Mouse (Mus musculus) liver, adult (tissue): ENCODE data around the gene Fxyd6.

Experiments
- GATA4 ChIP-seq: IDR thresholded peaks from 2 replicates; pipeline ENCODE4 v1.6.1; 2014; ENCODE audit warnings: mild to moderate bottlenecking, low read length; ENCODE audit not compliant: insufficient replicate concordance

Fxyd6 gene

GRCm38 (mm10) chr9:45367716-45368115 is 2.3 kb upstream of the Fxyd6 start:
- no peak for TF ChIP-seq GATA4

- peak; percentile 54; the same call in 1 of the 2 replicates for TF ChIP-seq GATA4
Measured at GRCm38 (mm10) chr9:45368341-45368901, 1.6 kb upstream of the Fxyd6 start.

GRCm38 (mm10) chr9:45370616-45371336 is 791 bp downstream of the Fxyd6 start:
- TF ChIP-seq GATA4: no peak

- TF ChIP-seq GATA4: no peak
Measured at GRCm38 (mm10) chr9:45371337-45371707, 1.3 kb downstream of the Fxyd6 start.

- TF ChIP-seq GATA4: no peak
Measured at GRCm38 (mm10) chr9:45373896-45374295, 3.9 kb downstream of the Fxyd6 start.

GRCm38 (mm10) chr9:45374988-45375502 is 5.1 kb downstream of the Fxyd6 start:
- no peak for TF ChIP-seq GATA4

- TF ChIP-seq GATA4: no peak
Measured at GRCm38 (mm10) chr9:45376427-45376826, 6.4 kb downstream of the Fxyd6 start.

GRCm38 (mm10) chr9:45376883-45377282 is 6.9 kb downstream of the Fxyd6 start:
- no peak for TF ChIP-seq GATA4

- TF ChIP-seq GATA4: no peak
Measured at GRCm38 (mm10) chr9:45380411-45381251, 10.6 kb downstream of the Fxyd6 start.

GRCm38 (mm10) chr9:45382336-45382735 is 12.4 kb downstream of the Fxyd6 start:
- no peak for TF ChIP-seq GATA4

GRCm38 (mm10) chr9:45382834-45383233 is 12.8 kb downstream of the Fxyd6 start:
- no peak for TF ChIP-seq GATA4

- no peak for TF ChIP-seq GATA4
Measured at GRCm38 (mm10) chr9:45383883-45384282, 13.9 kb downstream of the Fxyd6 start.

GRCm38 (mm10) chr9:45386698-45387097 is 16.7 kb downstream of the Fxyd6 start:
- TF ChIP-seq GATA4: no peak

- no peak for TF ChIP-seq GATA4
Measured at GRCm38 (mm10) chr9:45388385-45388994, 18.5 kb downstream of the Fxyd6 start.

GRCm38 (mm10) chr9:45389596-45389995 is 19.6 kb downstream of the Fxyd6 start:
- no peak for TF ChIP-seq GATA4
